Mouse (Mus musculus): ENCODE results near the gene Adat2.

GRCm38 (mm10) chr10:13553498-13553985, 848 bp downstream of the Adat2 start:
- TF ChIP-seq CTCF (IDR thresholded peaks at IDR 0.05; ENCODE audit: low read depth, low read length) (no peak), POLR2A (IDR thresholded peaks at IDR 0.05; ENCODE audit: insufficient read depth, low read length) (no peak)
